Mouse (Mus musculus) mouse embryonic stem cell (cell line): ENCODE results near the gene Cdk6.
"Not testable (repeated sequence)": the region's sequence is repeated elsewhere in the genome, so short reads cannot be mapped to it uniquely, and the experiment has no call there.

ENCODE experiments used
- in situ Hi-C, 2 experiments: fragments of 300-500 bp; cut with MboI; formaldehyde crosslinking; loops; 1 replicate in 1 of 2; 3 replicates in 1 of 2; pipeline ENCODE4 v1.14.3; 2019 to 2020; ENCODE audit warnings: low sequenced_read_pairs in 2 of 2, low pct_unique_long_range_greater_than_20kb in 1 of 2, mixed read lengths in 1 of 2; ENCODE audit not compliant: unreplicated experiment in 1 of 2

Gene Cdk6

DNA sequence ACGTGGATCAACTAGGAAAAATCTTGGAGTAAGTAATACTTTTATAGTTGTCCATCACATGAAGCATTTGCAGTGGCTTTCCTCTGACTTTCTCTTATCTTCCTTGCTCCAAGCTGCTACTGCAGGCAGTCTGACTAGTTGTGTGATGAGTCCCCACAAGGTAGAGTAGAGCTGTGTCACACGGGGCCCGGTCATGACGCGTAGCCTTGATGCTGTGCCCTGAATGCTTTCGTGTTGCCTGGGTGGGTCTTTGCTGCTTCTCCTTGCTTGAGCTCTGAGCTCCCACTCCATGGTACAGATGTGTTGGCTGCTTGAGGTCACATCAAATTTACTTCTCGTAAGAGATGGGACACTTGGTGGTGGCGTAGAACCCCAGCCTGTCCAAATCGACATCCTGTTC lies 174.2 kb downstream of the Cdk6 start:
- in situ Hi-C loops = no loop called here

DNA sequence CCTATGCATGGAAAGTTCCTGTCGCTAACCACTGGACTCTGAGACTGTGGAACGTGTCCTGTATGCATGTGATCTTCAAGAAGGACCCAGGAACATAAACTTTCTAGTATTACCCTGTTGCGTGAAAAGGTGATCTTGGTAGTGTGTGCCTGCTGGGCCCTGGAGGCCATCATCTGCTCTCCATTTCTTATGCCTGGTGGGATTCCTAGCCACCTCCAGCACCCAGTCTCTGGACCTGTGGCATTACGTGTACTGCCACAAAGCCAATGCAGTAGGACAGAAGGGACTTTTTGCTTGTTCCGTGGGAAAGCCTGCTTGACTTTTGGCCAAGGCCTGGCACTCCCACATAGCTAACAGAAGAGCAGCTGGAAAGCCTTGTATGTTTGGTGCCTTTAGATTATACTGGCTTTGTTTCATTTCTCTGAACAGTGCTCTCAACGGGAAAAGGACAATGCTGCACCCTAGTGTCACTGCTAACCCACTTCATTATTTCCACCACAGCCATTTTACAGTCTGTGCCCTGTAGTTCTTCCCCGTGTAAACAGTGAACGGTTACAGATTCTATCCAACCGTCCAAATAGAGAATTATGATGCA lies 175.3 kb downstream of the Cdk6 start:
- in situ Hi-C loops = no loop called here

DNA sequence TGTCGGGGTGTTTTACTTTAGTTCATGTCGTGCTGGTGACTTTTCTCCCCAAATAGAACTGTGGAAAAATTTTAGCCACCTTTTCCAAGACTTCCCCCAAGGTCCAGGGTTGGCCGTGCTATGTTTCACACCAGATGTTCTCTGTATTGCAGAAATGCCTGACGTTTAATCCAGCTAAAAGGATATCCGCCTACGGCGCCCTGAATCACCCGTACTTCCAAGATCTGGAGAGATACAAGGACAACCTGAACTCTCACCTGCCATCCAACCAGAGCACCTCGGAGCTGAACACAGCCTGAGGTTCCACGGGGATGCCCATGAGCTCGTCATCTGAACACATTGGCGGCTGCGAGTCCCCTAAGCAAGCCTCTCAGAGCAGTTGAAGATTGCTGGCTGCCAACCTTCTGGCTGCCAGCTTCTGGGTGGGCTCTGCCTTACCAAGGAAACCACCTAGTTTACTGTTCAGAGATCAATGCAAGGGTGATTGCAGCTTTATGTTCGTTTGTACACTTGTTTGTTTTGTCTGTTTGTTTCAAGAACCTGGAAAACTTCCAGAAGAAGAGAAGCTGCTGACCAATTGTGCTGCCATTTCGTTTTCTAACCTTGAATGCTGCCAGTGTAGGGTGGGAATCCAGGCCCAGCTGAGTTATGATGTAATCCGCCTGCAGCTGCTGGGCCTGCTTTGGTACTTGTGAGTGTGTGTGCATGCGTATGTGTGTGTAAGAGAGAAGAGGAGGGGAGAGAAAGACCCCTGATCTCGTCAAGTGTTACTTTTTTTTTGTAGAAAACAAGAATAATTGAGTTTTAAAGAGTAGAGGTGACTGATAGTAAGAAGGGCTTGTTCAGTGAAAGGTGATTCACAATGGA lies 179.4 kb downstream of the Cdk6 start:
- in situ Hi-C loops = no loop called here

DNA sequence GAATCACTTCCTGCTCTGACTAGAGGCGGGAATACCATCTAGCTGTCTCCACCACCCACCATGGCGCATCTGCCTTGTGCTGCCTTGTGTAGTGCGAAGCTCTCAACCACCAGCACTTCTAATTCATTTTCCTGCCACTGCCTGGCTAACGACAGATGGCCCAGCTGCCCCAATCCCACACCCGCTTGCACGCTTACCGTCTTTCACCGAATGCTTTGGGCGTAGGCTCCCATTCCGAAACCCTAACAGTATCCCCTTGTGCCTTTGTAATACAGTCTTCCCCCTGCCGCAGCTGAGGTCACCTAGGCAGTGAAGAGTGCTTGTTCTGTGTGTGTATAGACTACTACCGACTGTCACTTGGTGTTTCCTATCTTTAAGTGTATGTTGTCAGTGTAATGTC lies 180.5 kb downstream of the Cdk6 start:
- in situ Hi-C loops = no loop called here

DNA sequence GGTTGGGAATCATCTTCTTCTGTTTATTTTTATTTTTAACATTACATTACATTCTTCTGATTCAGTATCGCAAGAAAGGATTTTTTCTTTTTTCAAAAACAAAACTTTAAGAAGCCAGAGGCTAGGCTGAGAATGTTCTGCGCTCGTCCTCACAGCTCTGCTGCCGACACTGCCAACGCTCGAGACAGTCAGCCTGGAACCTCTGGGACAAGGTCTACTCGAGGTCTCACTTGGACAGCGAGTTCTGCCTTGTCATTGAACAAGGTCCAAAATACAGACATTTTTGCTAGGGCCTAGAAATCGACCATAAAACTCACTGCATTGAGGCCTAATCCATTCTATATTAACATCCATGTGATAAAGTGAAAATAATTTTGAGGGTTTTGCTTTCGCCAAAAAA lies 181.5 kb downstream of the Cdk6 start:
- in situ Hi-C loops = no loop called here

DNA sequence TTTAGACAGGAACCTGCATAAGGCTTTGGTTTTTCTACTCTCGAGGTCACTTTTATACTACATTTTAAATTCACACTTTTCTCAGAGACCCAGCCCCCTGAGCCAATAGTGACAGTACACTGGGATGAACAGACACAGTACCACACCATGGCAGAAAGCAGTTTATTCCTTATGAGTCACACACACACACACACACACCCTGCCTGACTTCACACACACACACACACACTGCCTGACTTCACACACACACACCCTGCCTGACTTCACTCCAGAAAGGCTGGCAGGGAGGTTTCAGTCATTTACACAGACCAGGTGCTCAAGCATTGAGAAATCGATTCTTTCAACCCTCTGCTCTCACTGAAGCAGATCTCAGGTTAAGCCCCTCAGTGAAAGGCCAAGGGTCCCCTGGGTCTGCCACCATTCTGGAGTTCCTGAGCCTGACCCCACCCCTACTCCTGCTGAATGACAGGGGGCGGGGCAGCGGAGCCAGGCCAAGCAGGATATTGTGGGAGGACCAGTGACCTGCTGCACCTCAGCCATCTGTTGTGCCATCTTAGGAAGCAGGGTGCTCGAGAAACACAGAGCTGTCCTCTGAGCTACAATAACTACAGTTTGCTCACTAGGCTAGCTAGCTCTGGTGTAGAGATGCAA lies 185.9 kb downstream of the Cdk6 start:
- in situ Hi-C loops = no loop called here

DNA sequence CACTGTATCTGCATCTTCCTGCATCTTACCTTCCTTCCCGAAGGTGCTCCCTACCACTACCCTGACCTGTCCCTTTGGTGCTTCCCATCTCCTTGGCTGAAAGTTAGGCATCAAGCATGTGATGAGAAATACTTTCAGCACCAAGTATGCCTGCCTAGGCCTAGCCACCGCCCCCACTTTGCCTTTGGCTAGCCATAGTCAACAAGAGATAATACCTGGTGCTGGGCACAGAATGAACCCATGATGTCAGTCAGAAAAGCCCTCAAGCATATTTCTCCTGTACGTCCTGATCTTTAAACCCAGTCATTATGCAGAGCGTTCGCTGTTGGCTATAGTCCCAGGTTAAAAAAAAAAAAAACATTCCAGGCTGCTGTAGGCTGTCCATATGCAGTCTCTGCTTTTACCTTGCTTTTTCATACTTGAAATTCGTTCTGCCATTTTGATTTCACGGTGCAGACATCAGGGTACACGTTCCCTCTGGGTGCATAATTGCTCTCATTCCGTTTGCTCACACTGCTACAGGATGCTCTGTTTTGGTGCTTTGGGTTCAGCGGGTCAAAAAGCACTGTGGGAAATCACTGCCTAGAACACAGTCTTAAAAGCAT lies 188.4 kb downstream of the Cdk6 start:
- in situ Hi-C loops = no loop called here

DNA sequence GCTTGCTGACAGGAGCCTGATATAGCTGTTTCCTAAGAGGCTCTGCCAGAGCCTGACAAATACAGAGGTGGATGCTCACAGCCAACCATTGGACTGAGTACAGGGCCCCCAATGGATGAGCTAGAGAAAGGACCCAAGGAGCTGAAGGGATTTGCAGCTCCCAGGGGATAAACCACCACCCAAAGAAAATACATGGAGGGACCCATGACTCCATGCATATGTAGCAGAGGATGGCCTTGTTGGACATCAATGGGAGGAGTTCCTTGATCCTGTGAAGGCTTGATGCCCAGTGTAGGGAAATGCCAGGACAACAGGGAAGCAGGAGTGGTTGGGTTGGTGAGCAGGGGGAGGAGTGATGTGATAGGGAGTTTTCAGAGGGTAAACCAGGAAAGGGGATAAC lies 190.8 kb downstream of the Cdk6 start:
- in situ Hi-C loops = not testable (repeated sequence)

DNA sequence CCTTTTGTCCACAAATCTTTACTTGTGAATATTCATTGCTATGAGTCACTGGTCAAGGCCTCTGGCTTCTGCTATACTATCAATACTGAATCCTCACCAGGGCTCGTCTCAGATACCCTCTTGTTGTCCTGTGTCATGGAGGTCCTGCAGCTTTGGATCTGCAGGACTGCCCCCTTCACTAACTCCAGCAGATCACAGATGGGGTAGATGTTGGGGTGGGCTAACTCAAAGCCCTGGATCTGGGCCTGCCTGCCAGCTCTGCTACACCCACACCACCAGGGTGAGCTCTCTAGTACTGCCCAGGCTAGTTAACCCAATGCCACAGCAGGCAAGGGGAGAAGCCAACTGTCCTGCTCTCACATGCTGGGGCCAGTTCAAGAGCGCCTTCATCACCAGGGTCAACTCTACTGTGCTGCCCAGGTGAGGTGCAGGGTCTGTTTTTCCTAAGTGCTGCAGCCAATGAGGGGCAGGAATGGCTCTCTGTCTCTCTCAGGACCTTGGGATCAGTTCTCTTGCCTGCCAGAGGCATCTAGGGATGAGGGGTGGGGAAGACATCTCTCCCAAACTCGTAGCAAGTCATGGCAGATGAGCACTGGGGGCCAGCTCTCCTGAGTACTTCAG lies 195.4 kb downstream of the Cdk6 start:
- in situ Hi-C loops = no loop called here

DNA sequence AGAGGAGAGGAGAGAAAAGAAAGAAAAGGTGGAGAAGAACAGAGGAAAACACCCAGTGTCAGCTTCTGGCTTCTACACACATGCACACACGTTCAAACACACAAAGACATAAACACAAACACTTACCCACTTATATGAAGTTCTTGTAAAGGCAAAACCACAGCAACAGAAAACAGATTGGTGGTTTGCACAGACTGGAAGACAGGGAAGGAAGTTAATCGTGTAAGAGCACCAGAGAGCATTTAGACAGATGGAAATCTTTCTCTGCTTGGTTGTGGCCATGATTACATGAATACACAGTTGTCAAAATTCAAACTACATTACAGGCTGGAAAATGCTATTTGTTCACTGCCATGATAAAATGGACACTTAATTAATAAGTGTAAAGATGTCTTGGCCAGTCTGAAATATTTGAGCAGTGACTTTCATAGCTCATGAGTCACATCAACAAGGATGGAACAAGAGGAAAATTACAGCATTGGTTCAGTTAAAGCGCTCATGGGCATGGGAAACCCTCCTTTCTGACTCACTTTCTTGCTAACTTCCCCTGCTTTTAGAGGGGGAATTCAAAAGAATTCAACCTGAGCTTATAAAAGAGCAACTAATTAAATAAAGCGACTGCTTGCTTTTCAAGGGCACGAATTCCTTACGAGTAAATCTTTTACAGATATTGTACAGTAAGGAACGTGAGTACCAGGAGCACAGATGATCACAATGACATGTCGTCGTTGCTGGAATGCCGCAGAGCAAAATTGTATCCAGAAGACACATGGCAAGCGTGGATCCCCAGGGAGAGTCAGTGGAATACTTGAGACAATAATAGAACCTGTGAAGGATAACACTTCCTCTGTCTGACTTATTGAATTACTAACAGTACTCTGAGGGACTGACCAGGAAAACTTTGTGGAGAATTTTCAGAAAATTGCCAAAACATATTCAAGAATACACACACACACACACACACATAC lies 197.5 kb downstream of the Cdk6 start:
- in situ Hi-C loops = no loop called here

DNA sequence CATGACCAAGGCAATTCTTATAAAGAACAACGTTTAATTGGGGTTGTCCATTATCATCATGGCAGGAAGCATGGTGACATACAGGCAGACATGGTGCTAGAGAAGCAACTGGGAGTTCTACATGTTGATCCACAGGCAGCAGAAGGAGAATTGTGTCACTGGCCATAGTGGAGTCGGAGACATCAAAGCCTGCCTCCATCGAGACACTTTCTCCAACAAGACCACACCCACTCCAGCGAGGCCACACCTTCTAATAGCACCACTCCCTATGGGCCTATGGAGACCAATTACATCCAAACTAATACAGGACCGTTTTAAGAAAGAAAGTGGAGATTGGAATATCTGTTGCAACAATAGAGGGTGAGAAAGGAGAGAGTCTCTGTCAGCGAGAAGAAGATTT lies 200.6 kb downstream of the Cdk6 start:
- in situ Hi-C loops = no loop called here

DNA sequence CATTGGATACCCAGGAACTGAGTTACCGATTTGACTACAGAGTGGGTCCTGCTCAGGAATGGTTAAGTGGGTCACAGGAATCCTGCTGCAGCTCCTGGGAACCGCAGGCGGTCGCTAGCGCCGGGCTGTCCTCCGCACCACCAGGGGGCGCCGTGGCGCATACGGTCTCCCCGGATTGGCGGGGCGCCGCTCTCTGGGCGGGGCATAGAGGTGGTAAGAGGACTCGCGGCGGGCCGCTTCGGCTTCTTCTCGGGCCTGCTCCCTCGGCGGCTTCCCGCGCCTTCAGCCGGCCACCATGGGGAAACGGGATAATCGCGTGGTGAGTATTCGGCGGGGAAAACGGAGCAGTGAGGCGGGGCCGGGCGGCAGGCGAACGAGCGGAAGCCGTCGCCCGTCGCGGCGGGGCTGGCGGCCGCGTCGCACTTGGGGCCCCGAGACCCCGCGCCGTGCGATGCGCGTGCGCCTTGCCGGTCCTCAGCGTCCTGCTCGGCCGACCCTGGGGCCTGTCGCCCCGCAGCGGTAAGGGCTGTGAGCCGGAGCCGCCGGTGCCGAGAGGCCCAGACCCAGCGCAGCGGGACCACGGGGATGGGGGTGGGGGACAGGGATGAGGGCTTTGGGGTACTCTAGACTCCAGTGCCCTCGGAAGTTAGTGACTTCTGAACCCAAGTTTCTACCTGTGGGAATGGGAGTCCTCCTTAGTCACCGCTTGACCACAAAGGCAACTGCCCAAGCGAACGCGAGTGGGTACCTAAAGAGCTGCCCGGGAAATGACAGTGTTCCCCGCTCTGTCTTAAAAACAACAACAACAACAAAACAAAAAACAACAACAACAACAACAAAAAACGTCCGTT lies 202.6 kb downstream of the Cdk6 start, which contains the start of gene Fam133b:
Gene Fam133b (plus strand): TSS at position 205 of the 851 bp plus-strand sequence.
- in situ Hi-C loops = no loop called here

DNA sequence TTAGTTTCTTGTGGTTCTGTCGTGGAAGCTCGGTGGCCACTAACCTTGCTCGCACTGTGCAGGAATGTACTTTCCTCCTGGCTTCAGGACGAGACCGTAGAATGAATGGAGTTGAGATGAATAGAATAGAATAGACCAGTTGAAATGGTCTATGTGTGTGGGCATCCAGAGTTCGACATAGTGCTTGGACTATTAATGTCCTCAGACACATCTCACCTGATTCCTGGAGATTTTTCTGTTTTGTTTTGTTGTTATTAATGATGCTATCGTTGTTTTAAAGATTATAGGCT lies 203.1 kb downstream of the Cdk6 start:
- in situ Hi-C loops = no loop called here

DNA sequence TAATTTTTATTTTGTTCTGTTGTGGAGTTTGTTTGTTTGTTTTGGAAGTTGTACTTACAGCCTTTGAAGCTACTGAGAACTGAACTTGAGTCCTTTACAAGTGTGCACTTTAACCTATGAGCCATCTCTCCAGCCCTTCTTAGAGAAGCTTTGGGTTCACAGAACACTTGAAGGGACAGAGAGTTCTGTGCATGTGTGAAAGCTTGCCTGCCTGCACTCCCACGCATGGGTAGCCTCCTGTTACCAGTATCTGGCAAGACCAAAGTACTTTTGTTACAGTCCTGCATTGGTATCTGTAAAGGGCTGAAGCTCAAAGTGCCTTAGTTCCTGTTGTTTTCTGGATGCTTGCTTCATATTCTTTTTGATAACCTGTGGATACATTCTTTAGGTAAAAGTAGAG lies 204.9 kb downstream of the Cdk6 start:
- in situ Hi-C loops = no loop called here

DNA sequence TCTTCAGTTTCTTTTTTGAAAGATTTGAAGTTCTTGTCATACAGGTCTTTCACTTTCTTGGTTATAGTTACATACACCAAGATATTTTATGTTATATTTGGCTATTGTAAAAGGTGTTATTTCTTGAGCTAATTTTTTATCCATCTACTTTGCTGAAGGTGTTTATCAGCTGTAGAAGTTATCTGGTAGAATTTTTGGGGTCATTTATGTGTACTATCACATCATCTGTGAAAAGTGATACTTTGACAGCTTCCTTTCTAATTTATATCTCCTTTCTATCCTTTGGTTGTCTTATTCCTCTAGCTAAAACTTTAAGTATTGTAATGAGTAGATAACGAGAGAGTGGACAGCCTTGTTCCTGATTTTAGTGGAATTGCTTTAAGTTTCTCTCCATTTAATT lies 210.2 kb downstream of the Cdk6 start:
- in situ Hi-C loops = no loop called here

DNA sequence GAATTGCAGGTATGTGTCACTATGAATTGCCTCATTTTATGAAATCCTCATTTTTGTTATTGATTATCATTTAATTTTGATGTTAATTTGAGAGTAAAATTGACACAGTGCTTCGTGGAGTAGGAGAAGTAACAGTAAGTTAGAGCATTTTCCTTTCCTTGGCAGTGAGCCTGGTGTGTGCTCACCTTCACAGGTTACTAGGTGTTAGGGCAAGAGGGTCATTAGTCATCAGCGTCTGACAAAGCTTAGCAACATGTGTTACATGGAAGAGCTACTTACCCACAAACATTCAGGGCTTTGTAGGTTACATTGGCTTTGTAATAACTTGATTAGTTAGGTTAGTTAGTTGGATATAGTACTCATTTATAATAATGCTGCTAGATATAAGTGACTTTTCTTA lies 212.9 kb downstream of the Cdk6 start:
- in situ Hi-C loops = no loop called here

DNA sequence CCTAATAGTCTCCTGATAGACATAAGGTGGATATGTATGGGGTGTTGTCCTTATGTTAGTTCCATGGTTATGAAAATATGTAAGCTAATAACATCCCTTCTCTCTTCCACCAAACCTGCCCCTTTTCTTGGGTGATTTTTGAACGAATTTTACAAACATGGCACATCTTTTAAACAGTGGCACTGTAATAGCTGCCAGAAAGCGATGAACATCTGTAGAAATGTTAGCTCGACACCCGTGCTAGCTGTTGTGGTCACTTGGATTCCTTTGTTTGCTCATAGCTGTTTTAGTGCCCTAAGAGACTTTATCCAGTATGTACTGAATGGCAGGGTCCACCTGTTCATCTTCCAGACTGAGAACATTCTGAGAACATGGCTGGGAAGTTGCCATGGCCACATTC lies 230.0 kb downstream of the Cdk6 start, which contains the start of gene 1700109H08Rik:
Gene 1700109H08Rik (plus strand): TSS at position 301 of the 400 bp plus-strand sequence.
- in situ Hi-C loops = no loop called here
